Mouse (Mus musculus): ENCODE data around the gene Cd6. TPM values are rescaled to one million over a fixed set of nuclear protein-coding genes. Genes with fewer than 3 reads are reported as not detected.

The Cd6 gene
- polyA plus RNA-seq, 1 experiment from 2014 or later = not detected

DNA sequence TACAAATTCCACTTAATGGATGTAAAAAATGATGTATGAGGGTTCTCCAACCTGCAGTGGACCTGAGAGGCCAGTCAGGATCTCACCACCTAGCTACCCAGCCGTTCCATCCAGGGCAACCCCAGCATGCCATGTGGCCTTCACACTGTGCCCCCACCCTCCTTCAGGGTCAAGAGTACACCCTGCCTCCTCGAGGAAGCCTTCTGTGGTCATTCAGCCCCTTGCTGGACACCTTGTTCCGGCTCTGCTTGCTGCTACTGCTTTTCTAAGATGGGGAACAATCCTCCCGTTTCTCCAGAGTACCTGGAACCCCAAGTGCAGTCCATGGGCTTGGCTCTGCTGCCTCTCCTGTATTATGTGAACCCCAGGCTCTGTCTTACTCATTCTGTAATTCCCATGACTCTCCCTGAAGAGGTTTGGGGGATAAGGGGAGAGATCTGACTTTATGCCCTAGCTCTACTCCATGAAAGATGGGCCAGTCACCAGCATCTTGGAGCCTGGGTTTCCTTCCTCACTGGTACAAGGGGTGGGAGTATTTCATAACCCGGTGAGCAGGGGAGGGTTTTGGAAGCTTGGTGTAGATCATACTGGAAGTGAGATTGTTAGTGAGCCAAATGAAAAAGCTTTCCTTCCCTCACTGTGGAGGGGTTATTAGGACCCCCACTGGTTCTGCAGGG is 38.2 kb upstream of the Cd6 start:
- Histone ChIP-seq H3K27me3 (ENCODE audit: control insufficient read depth, insufficient read depth, low read length) (no peaks in the 10 kb centered on the region), H3K9me3 (ENCODE audit: control insufficient read depth, low read length) (no peaks in the 10 kb centered on the region), H3K4me3 (ENCODE audit: low read depth, low read length) (peak overlapping the region; percentile 85), H3K4me1 (ENCODE audit: control insufficient read depth, insufficient read depth, low read length) (peaks cover 9% of the 10 kb centered on the region), H3K27ac (ENCODE audit: low read depth, low read length) (no peak overlapping the region), H3K4me2 (ENCODE audit: low read depth) (peak overlapping the region; percentile 91), H3K9ac (ENCODE audit: low read length) (peak overlapping the region; percentile 95), H3K36me3 (ENCODE audit: control insufficient read depth, insufficient read depth, low read length) (peaks cover 39% of the 10 kb centered on the region)
- ATAC-seq (ENCODE audit: insufficient read depth, low FRiP score, low TSS enrichment) (no peak), DNase-seq (ENCODE audit: low spot score) (no peak)
- WGBS = 24% methylated on average over 5 of the region's 5 CpGs

DNA sequence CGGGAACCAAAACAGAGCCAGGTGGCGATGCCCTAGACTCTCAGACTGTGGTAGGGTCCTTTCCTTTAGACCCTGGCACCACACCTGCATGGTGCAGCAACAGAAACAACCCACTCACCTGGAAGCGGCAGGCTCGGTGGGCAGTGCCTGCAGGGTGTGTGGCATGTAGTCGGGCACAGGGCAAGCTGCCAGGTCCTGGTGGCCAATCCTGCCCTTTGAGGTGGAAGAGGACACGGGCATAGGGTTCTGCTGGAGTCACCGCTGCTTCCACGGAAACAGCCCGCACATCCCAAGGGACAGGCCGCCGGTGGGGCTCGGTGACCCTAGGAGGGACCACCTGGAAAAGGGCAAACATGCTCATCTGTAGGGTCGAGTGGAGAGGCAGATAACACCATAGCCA is 36.5 kb upstream of the Cd6 start:
- Histone ChIP-seq H3K4me3 (ENCODE audit: low read depth, low read length) (no peak overlapping the region), H3K27ac (ENCODE audit: low read depth, low read length) (no peak overlapping the region), H3K36me3 (ENCODE audit: control insufficient read depth, insufficient read depth, low read length) (peaks cover 43% of the 10 kb centered on the region), H3K4me2 (ENCODE audit: low read depth) (no peak overlapping the region), H3K9me3 (ENCODE audit: control insufficient read depth, low read length) (no peaks in the 10 kb centered on the region), H3K9ac (ENCODE audit: low read length) (no peak overlapping the region), H3K27me3 (ENCODE audit: control insufficient read depth, insufficient read depth, low read length) (no peaks in the 10 kb centered on the region), H3K4me1 (ENCODE audit: control insufficient read depth, insufficient read depth, low read length) (peaks cover 9% of the 10 kb centered on the region)
- ATAC-seq (ENCODE audit: insufficient read depth, low FRiP score, low TSS enrichment) (no peak), DNase-seq (ENCODE audit: low spot score) (no peak)
- WGBS = 97% methylated on average over 13 of the region's 13 CpGs

DNA sequence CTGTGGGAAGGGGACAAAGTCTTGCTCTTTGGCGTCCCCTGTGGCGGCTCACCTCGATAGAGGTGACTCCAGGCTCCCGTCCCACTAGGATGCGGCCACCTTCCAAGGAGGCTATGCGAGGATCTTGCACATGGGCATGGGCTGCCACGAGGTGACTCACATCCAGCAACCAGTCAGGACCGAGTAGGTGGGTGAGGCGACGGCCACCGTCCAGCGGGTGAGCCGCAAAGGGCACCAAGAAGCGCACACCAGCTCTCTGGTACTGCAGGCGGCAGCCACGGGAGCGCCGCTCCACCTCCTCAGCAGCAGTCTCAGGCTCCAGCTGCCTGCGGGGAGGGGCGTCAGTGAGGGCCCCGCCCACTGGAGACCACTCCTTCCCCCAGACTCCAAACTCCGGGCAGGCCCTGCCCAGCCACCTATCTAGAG is 30.2 kb upstream of the Cd6 start:
- 54% methylated on average over 22 of the region's 22 CpGs for WGBS
- Histone ChIP-seq H3K27ac (ENCODE audit: low read depth, low read length) (no peak overlapping the region), H3K4me1 (ENCODE audit: control insufficient read depth, insufficient read depth, low read length) (no peaks in the 10 kb centered on the region), H3K4me2 (ENCODE audit: low read depth) (no peak overlapping the region), H3K4me3 (ENCODE audit: low read depth, low read length) (no peak overlapping the region), H3K9ac (ENCODE audit: low read length) (no peak overlapping the region), H3K36me3 (ENCODE audit: control insufficient read depth, insufficient read depth, low read length) (peaks cover 54% of the 10 kb centered on the region), H3K9me3 (ENCODE audit: control insufficient read depth, low read length) (no peaks in the 10 kb centered on the region), H3K27me3 (ENCODE audit: control insufficient read depth, insufficient read depth, low read length) (no peaks in the 10 kb centered on the region)
- DNase-seq (ENCODE audit: low spot score) = no peak
- no peak for ATAC-seq (ENCODE audit: insufficient read depth, low FRiP score, low TSS enrichment)

DNA sequence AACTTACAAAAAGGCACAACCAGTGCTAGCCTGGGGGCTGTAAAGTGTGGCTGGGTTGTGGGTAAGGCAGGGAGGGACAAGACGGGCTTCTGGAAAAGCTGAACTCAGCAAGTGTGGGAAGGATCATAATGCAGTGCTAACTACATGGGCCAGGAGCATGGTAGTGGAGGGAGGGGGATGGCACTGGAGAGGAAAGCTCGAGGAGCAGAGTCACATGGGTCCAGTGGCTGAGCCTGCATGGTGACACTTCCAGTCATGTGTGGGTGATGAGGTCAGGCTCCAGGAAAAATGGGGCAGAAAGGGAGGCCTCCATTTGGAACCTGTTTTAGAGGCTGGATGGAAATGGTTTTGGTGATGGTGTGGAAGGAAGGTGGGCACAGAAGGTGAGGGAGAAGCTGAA is 26.7 kb upstream of the Cd6 start:
- 53% methylated on average over 2 of the region's 2 CpGs for WGBS
- no peak overlapping the region for H3K9ac ChIP-seq (ENCODE audit: low read length)
- H3K4me2 ChIP-seq (ENCODE audit: low read depth) = no peak overlapping the region
- H3K27me3 ChIP-seq (ENCODE audit: control insufficient read depth, insufficient read depth, low read length) = no peaks in the 10 kb centered on the region
- no peaks in the 10 kb centered on the region for H3K9me3 ChIP-seq (ENCODE audit: control insufficient read depth, low read length)
- ATAC-seq (ENCODE audit: insufficient read depth, low FRiP score, low TSS enrichment) (no peak), DNase-seq (ENCODE audit: low spot score) (no peak)
- no peak overlapping the region for H3K27ac ChIP-seq (ENCODE audit: low read depth, low read length)
- no peaks in the 10 kb centered on the region for H3K4me1 ChIP-seq (ENCODE audit: control insufficient read depth, insufficient read depth, low read length)
- peaks cover 27% of the 10 kb centered on the region for H3K36me3 ChIP-seq (ENCODE audit: control insufficient read depth, insufficient read depth, low read length)
- no peak overlapping the region for H3K4me3 ChIP-seq (ENCODE audit: low read depth, low read length)

DNA sequence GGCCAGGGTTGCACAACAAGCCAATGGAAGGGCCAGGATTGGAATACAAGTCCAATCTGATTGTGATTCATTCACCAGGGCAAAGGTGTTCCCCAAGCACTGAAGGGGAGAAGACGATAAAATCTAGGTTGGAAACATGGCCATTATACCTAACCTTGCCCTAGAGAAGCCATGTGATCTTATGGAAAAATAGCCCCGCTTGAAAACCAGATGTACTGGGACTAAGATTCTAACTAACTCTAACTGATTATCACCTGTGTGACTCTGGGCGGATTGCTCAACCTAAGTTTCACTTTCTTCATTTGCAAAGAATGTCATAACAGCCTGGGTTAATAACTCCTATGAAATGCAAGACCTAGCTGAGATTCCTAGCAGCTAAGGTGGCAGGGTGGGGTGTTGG is 25.6 kb upstream of the Cd6 start:
- Histone ChIP-seq H3K4me1 (ENCODE audit: control insufficient read depth, insufficient read depth, low read length) (no peaks in the 10 kb centered on the region), H3K27me3 (ENCODE audit: control insufficient read depth, insufficient read depth, low read length) (no peaks in the 10 kb centered on the region), H3K4me2 (ENCODE audit: low read depth) (no peak overlapping the region), H3K9me3 (ENCODE audit: control insufficient read depth, low read length) (no peaks in the 10 kb centered on the region), H3K27ac (ENCODE audit: low read depth, low read length) (no peak overlapping the region), H3K4me3 (ENCODE audit: low read depth, low read length) (no peak overlapping the region), H3K9ac (ENCODE audit: low read length) (no peak overlapping the region), H3K36me3 (ENCODE audit: control insufficient read depth, insufficient read depth, low read length) (peaks cover 19% of the 10 kb centered on the region)
- WGBS = 83% methylated on average over 3 of the region's 3 CpGs
- ATAC-seq (ENCODE audit: insufficient read depth, low FRiP score, low TSS enrichment) = no peak
- no peak for DNase-seq (ENCODE audit: low spot score)

DNA sequence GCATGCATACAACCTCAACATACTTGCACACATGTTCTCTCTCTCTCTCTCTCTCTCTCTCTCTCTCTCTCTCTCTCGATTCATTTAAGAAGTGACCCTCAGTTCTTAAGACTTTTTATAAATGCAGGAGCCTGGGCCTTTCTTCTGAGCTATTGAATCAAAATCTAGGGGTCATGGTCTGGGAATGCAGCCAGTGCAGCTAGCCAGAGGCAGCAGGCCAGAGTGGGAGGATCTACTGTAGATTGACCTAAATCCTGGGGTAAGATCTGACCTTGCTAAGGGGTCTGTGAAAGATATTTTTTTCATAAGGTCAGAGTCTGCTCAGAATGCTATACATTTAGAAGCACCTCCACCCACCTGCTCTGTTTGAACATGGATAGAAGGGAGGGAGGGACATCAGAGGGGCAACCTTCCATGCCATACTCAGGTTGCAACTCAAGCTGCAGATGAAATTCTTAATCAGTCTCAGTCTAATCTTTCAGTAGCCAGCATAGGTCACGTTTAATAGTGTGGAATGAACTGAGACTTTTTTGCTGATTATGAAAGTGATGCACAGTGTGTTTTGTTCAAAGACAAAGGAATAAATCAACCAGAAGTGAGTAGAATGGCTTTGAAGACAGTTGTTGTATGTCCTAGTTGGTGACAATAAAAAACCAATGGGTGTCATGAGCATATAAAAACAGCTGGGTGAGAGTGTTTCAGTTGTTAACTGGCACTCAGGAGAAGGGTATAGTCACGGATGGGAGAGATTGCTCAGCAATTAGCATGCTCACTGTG is 17.6 kb upstream of the Cd6 start:
- DNase-seq (ENCODE audit: low spot score) (no peak), ATAC-seq (ENCODE audit: insufficient read depth, low FRiP score, low TSS enrichment) (no peak)
- WGBS = 55% methylated on average over 3 of the region's 3 CpGs
- Histone ChIP-seq H3K4me2 (ENCODE audit: low read depth) (no peak overlapping the region), H3K27ac (ENCODE audit: low read depth, low read length) (no peak overlapping the region), H3K9ac (ENCODE audit: low read length) (no peak overlapping the region), H3K4me1 (ENCODE audit: control insufficient read depth, insufficient read depth, low read length) (no peaks in the 10 kb centered on the region), H3K27me3 (ENCODE audit: control insufficient read depth, insufficient read depth, low read length) (no peaks in the 10 kb centered on the region), H3K36me3 (ENCODE audit: control insufficient read depth, insufficient read depth, low read length) (no peaks in the 10 kb centered on the region), H3K9me3 (ENCODE audit: control insufficient read depth, low read length) (no peaks in the 10 kb centered on the region), H3K4me3 (ENCODE audit: low read depth, low read length) (no peak overlapping the region)

DNA sequence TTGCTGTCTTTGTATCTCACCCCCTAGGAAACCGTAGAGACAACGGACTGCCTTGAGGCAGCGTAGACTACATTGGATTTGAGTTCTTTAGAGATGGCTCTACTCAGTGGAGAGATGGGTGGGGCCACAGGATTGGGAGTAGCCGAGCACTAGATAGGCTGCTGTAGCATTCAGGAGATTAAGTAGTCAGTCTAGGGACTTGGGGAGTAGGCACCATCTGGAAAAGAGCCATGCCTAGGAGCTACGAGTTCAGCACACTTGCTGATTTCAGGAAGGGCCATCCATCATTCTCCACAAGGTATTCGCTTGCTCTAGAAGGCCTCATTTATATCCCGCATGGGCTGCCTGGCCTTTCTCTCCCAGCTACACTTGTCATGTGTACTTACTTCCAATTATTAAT is 16.3 kb upstream of the Cd6 start:
- DNase-seq (ENCODE audit: low spot score) (no peak), ATAC-seq (ENCODE audit: insufficient read depth, low FRiP score, low TSS enrichment) (no peak)
- WGBS = 63% methylated on average over 7 of the region's 7 CpGs
- Histone ChIP-seq H3K9me3 (ENCODE audit: control insufficient read depth, low read length) (no peaks in the 10 kb centered on the region), H3K27ac (ENCODE audit: low read depth, low read length) (no peak overlapping the region), H3K36me3 (ENCODE audit: control insufficient read depth, insufficient read depth, low read length) (no peaks in the 10 kb centered on the region), H3K4me2 (ENCODE audit: low read depth) (no peak overlapping the region), H3K27me3 (ENCODE audit: control insufficient read depth, insufficient read depth, low read length) (no peaks in the 10 kb centered on the region), H3K4me3 (ENCODE audit: low read depth, low read length) (no peak overlapping the region), H3K9ac (ENCODE audit: low read length) (no peak overlapping the region), H3K4me1 (ENCODE audit: control insufficient read depth, insufficient read depth, low read length) (no peaks in the 10 kb centered on the region)

DNA sequence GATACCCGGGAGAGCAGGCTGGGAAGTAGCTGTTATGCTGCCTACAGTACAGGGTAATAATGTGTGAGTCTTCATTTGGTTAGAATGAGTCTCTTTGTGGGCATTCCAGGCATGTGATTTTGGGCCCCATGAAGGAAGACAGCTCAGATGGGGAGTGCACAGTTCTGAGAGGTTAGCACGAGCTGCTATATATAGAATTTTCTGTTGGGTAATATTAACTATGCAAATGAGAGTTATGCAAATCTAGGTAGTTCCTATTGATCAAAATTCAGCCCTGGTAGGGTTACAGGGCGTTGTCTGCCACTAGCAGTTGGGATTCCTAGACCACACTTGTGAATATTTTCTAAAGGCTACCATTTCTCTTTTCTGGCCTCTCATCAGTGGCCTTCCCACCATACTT is 15.6 kb upstream of the Cd6 start:
- H3K27me3 ChIP-seq (ENCODE audit: control insufficient read depth, insufficient read depth, low read length) = no peaks in the 10 kb centered on the region
- no peak overlapping the region for H3K27ac ChIP-seq (ENCODE audit: low read depth, low read length)
- no peaks in the 10 kb centered on the region for H3K4me1 ChIP-seq (ENCODE audit: control insufficient read depth, insufficient read depth, low read length)
- 90% methylated on average over 3 of the region's 3 CpGs for WGBS
- DNase-seq (ENCODE audit: low spot score) (no peak), ATAC-seq (ENCODE audit: insufficient read depth, low FRiP score, low TSS enrichment) (no peak)
- no peak overlapping the region for H3K4me3 ChIP-seq (ENCODE audit: low read depth, low read length)
- H3K36me3 ChIP-seq (ENCODE audit: control insufficient read depth, insufficient read depth, low read length) = no peaks in the 10 kb centered on the region
- no peak overlapping the region for H3K9ac ChIP-seq (ENCODE audit: low read length)
- H3K4me2 ChIP-seq (ENCODE audit: low read depth) = no peak overlapping the region
- H3K9me3 ChIP-seq (ENCODE audit: control insufficient read depth, low read length) = no peaks in the 10 kb centered on the region

DNA sequence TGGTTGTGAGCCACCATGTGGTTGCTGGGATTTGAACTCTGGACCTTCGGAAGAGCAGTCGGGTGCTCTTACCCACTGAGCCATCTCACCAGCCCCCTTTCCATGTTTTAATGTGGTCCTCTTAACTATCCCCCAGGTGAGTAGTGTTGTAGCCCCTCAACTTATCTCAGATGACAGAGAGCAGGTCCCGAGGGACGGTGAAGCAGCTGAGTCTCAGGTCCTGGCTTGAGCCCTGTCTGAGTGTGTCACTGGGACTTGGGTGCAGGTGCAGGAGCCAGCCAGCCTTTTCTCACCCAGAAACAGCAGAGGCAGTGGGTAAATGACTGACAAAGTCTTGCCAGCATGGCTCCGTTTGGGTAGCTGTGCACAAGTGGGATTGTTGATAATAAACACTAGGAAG is 14.3 kb upstream of the Cd6 start:
- H3K36me3 ChIP-seq (ENCODE audit: control insufficient read depth, insufficient read depth, low read length) = no peaks in the 10 kb centered on the region
- H3K9ac ChIP-seq (ENCODE audit: low read length) = no peak overlapping the region
- DNase-seq (ENCODE audit: low spot score) (no peak), ATAC-seq (ENCODE audit: insufficient read depth, low FRiP score, low TSS enrichment) (no peak)
- no peak overlapping the region for H3K27ac ChIP-seq (ENCODE audit: low read depth, low read length)
- no peaks in the 10 kb centered on the region for H3K27me3 ChIP-seq (ENCODE audit: control insufficient read depth, insufficient read depth, low read length)
- no peaks in the 10 kb centered on the region for H3K4me1 ChIP-seq (ENCODE audit: control insufficient read depth, insufficient read depth, low read length)
- H3K4me3 ChIP-seq (ENCODE audit: low read depth, low read length) = no peak overlapping the region
- WGBS = 89% methylated on average over 4 of the region's 5 CpGs
- H3K4me2 ChIP-seq (ENCODE audit: low read depth) = no peak overlapping the region
- H3K9me3 ChIP-seq (ENCODE audit: control insufficient read depth, low read length) = no peaks in the 10 kb centered on the region

Data from neural tube, embryonic 11.5 days (tissue).